Mouse (Mus musculus): Measurements from ENCODE around the gene Hist1h1t. TPM values are rescaled to one million over a fixed set of nuclear protein-coding genes. Genes with fewer than 3 reads are reported as not detected.

Gene Hist1h1t
- polyA plus RNA-seq (2012; rRNA removed) (0.13 TPM in 1 of 2 replicates, not detected in the other), polyA plus RNA-seq (2014; fragmentation: Nextera tagmentation; extraction: Ambion mirVana) (not detected in 2 replicates)

DNA sequence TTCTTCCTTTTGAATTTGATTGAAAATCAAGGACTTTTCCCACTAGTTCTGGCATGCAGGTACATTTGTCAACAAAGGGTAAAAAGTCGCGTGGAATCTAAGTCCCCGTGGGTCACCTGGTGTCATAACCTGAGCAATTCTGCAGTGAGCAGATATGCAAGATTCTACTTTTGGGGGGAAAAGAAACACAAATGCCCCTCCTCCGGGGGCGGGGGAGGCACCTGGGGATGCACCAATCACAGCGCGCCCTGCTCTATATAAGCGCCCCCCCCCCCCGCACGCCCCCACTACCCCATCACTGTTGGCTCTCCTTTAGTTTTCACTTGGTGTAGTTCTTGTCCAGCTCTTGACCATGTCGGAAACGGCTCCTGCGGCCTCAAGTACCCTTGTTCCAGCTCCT lies at the start of gene Hist1h1t:
Hist1h1t (plus strand) TSS at position 301 of the 400 bp plus-strand sequence.
- no peaks in the 10 kb centered on the region for H3K36me3 ChIP-seq (replicated peaks; ENCODE audit: control insufficient read depth, insufficient read depth, low read depth)
- peak within 1 kb of the TSS; percentile 27 to 38 for H3K4me3 ChIP-seq (ENCODE audit: insufficient read depth in 1 of 2, low read depth in 2 of 2, low read length in 2 of 2)
- no peaks in the 10 kb centered on the region for H3K27me3 ChIP-seq (ENCODE audit: control insufficient read depth, insufficient read depth, low read length)
- peak within 1 kb of the TSS; percentile 94 for H3K9ac ChIP-seq (replicated peaks)
- H3K9me3 ChIP-seq (ENCODE audit: control insufficient read depth, low read length) = no peaks in the 10 kb centered on the region
- no peak for TF ChIP-seq CTCF (IDR thresholded peaks at IDR 0.05; ENCODE audit: low read depth)
- H3K4me2 ChIP-seq (ENCODE audit: low read depth) = peak within 1 kb of the TSS; percentile 69
- H3K27ac ChIP-seq = peak within 1 kb of the TSS; percentile 100
- WGBS (ENCODE audit: insufficient replicate concordance) = 46% methylated on average over 13 of the region's 13 CpGs
- peaks cover 21% of the 10 kb centered on the region in 2 experiments for H3K4me1 ChIP-seq (replicated peaks; ENCODE audit: control insufficient read depth in 2 of 2, insufficient read depth in 2 of 2, low read length in 1 of 2)
- ATAC-seq (ENCODE audit: insufficient read depth) (no peak), DNase-seq (ENCODE audit: low read depth in 3 of 3, low spot score in 3 of 3) (no peak)

DNA sequence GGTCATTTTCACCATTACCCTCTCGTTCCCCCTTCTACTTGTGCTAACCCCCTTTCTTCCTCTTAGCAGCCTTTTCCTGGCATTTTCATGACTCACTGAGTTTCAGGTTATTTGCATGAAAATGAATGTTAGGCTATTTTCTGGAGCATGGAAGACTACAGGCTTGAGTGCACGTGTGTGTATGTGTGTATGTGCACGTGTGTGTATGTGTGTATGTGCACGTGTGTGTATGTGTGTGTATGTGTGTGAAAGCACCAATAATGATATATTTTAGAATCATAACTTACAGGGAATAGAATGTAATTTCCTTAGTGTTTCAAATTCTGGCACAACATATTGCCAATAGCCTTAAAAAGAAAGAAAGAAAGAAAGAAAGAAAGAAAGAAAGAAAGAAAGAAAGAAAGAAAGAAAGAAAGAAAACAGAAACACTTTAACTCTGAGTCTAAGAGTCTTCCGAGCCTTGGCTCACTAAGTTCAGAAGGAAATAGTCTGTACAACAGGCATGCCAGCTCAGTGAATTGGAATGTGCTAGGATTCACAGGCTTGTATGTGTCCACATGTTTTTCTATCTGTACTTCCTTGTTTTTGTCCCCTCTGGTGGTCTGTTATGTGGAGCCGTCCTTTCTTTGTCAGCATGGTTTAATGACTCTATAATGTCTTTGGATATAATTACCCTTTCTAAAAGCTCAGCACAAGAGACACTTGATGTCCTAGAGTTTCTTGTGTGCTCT lies 35.8 kb upstream of the Hist1h1t start:
- Histone ChIP-seq H3K4me2 (ENCODE audit: low read depth) (no peak overlapping the region), H3K9me3 (ENCODE audit: control insufficient read depth, low read length) (no peaks in the 10 kb centered on the region), H3K4me3 (ENCODE audit: insufficient read depth in 1 of 2, low read depth in 2 of 2, low read length in 2 of 2) (no peak overlapping the region), H3K9ac (replicated peaks) (no peak overlapping the region), H3K27me3 (ENCODE audit: control insufficient read depth, insufficient read depth, low read length) (no peaks in the 10 kb centered on the region), H3K27ac (no peak overlapping the region), H3K36me3 (replicated peaks; ENCODE audit: control insufficient read depth, insufficient read depth, low read depth) (no peaks in the 10 kb centered on the region), H3K4me1 (replicated peaks; ENCODE audit: control insufficient read depth in 2 of 2, insufficient read depth in 2 of 2, low read length in 1 of 2) (no peaks in the 10 kb centered on the region)
- no peak for TF ChIP-seq EP300 (IDR thresholded peaks at IDR 0.05; ENCODE audit: low read depth)
- TF ChIP-seq CTCF (IDR thresholded peaks at IDR 0.05; ENCODE audit: low read depth) = no peak
- ATAC-seq (ENCODE audit: insufficient read depth) (no peak), DNase-seq (ENCODE audit: low read depth in 3 of 3, low spot score in 3 of 3) (no peak)
- 53% methylated on average over 6 of the region's 6 CpGs for WGBS (ENCODE audit: insufficient replicate concordance)

DNA sequence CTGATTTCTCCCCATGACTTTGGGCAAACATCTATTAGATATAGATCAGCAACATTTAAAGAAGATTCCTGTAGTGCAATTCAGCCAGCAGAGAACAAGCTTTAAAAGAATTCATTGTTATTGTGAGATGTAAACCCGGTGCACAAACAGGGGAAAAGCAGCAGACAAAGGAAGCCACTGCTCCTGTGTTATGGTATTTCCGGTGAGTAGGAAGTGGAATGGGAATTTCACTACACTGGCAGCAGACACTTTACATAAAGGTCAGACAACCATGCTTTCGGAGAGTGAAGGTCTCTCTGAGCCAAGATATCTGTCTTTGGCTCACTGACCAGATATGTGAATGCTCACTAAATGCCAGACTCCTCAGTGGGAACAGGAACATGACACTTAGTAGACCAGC lies 33.1 kb upstream of the Hist1h1t start:
- Histone ChIP-seq H3K4me2 (ENCODE audit: low read depth) (no peak overlapping the region), H3K9ac (replicated peaks) (no peak overlapping the region), H3K36me3 (replicated peaks; ENCODE audit: control insufficient read depth, insufficient read depth, low read depth) (no peaks in the 10 kb centered on the region), H3K9me3 (ENCODE audit: control insufficient read depth, low read length) (no peaks in the 10 kb centered on the region), H3K27ac (no peak overlapping the region), H3K4me3 (ENCODE audit: insufficient read depth in 1 of 2, low read depth in 2 of 2, low read length in 2 of 2) (no peak overlapping the region), H3K4me1 (replicated peaks; ENCODE audit: control insufficient read depth in 2 of 2, insufficient read depth in 2 of 2, low read length in 1 of 2) (no peaks in the 10 kb centered on the region), H3K27me3 (ENCODE audit: control insufficient read depth, insufficient read depth, low read length) (no peaks in the 10 kb centered on the region)
- DNase-seq (ENCODE audit: low read depth in 3 of 3, low spot score in 3 of 3) (no peak), ATAC-seq (ENCODE audit: insufficient read depth) (no peak)
- TF ChIP-seq EP300 (IDR thresholded peaks at IDR 0.05; ENCODE audit: low read depth) (no peak), CTCF (IDR thresholded peaks at IDR 0.05; ENCODE audit: low read depth) (no peak)
- 45% methylated on average over 3 of the region's 3 CpGs for WGBS (ENCODE audit: insufficient replicate concordance)

DNA sequence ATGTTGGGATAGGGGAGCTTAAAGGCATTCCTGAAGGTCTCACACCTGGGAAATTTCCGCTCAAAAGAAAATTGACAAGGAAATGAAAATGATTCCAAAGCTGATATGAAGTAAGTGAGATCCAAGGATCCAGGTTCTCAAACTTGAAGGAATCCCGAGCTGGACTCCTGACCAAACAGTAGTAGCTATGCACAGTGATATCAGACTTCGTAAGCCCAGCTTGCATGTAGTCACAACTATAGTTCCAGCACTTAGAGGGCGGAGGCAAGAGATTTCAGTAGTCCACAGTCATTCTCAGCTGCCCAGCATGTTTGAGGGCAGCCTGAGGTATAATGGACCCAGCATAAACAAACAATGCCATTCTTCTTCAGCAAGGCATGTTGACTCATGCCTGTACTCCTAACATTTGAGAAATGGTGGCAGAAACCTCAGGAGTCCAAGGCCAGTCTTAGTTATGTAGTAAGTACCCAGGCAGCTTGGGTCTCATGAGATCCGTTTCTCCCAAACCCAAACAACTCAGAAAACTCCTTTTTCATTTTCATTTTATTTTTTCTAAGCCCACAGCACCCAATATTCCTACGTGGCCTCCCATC lies 13.5 kb upstream of the Hist1h1t start:
- DNase-seq (ENCODE audit: low read depth in 3 of 3, low spot score in 3 of 3) (no peak), ATAC-seq (ENCODE audit: insufficient read depth) (no peak)
- 61% methylated on average over 6 of the region's 6 CpGs for WGBS (ENCODE audit: insufficient replicate concordance)
- H3K4me1 ChIP-seq (replicated peaks; ENCODE audit: control insufficient read depth in 2 of 2, insufficient read depth in 2 of 2, low read length in 1 of 2) = peaks cover 14 to 30% of the 10 kb centered on the region in 2 experiments
- no peaks in the 10 kb centered on the region for H3K27me3 ChIP-seq (ENCODE audit: control insufficient read depth, insufficient read depth, low read length)
- peak overlapping the region; percentile 95 for H3K9ac ChIP-seq (replicated peaks)
- peak overlapping the region; percentile 98 for H3K27ac ChIP-seq
- no peaks in the 10 kb centered on the region for H3K9me3 ChIP-seq (ENCODE audit: control insufficient read depth, low read length)
- H3K4me3 ChIP-seq (ENCODE audit: insufficient read depth in 1 of 2, low read depth in 2 of 2, low read length in 2 of 2) = peak overlapping the region; percentile 7 to 66
- H3K36me3 ChIP-seq (replicated peaks; ENCODE audit: control insufficient read depth, insufficient read depth, low read depth) = no peaks in the 10 kb centered on the region
- TF ChIP-seq EP300 (IDR thresholded peaks at IDR 0.05; ENCODE audit: low read depth) (no peak), CTCF (IDR thresholded peaks at IDR 0.05; ENCODE audit: low read depth) (no peak)
- H3K4me2 ChIP-seq (ENCODE audit: low read depth) = peak overlapping the region; percentile 80

DNA sequence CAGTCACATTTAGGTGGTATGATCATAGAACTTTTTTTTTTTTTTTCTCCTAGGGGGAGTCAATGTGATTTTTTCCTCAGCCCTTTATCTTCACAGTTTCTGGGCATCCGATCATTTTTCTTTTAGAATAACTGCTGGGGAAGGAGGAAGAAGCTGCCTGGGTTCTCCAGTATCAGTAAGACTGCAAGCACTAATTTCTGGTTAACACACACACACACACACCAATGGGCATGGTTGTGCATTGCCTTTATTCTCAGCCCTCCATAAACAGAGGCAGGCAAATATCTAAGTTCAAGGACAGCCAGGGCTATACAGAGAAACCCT lies 13.0 kb upstream of the Hist1h1t start:
- TF ChIP-seq CTCF (IDR thresholded peaks at IDR 0.05; ENCODE audit: low read depth) = no peak
- no peak for TF ChIP-seq EP300 (IDR thresholded peaks at IDR 0.05; ENCODE audit: low read depth)
- DNase-seq (ENCODE audit: low read depth in 3 of 3, low spot score in 3 of 3) (peak in 1 of 3 experiments; percentile 55), ATAC-seq (ENCODE audit: insufficient read depth) (no peak)
- H3K4me3 ChIP-seq (ENCODE audit: insufficient read depth in 1 of 2, low read depth in 2 of 2, low read length in 2 of 2) = peak overlapping the region; percentile 65 to 66
- 9% methylated on average over 1 of the region's 1 CpGs for WGBS (ENCODE audit: insufficient replicate concordance)
- no peaks in the 10 kb centered on the region for H3K9me3 ChIP-seq (ENCODE audit: control insufficient read depth, low read length)
- peak overlapping the region; percentile 98 for H3K27ac ChIP-seq
- H3K9ac ChIP-seq (replicated peaks) = peak overlapping the region; percentile 95
- peak overlapping the region; percentile 80 for H3K4me2 ChIP-seq (ENCODE audit: low read depth)
- no peaks in the 10 kb centered on the region for H3K36me3 ChIP-seq (replicated peaks; ENCODE audit: control insufficient read depth, insufficient read depth, low read depth)
- peaks cover 14 to 30% of the 10 kb centered on the region in 2 experiments for H3K4me1 ChIP-seq (replicated peaks; ENCODE audit: control insufficient read depth in 2 of 2, insufficient read depth in 2 of 2, low read length in 1 of 2)
- H3K27me3 ChIP-seq (ENCODE audit: control insufficient read depth, insufficient read depth, low read length) = no peaks in the 10 kb centered on the region
